Mouse (Mus musculus) thymus, postnatal 4 days (tissue): Measurements from ENCODE around the gene Mfrp.
A peak's percentile ranks its signal among the peaks of the same experiment; 100 is the strongest.

ENCODE experiments used
- DNase-seq: peaks from one replicate; pipeline ENCODE4 v3.0.0; 2021

The Mfrp gene

GRCm38 (mm10) chr9:44131276-44131590, 29.7 kb downstream of the Mfrp start:
- DNase-seq, result no peak

DNA sequence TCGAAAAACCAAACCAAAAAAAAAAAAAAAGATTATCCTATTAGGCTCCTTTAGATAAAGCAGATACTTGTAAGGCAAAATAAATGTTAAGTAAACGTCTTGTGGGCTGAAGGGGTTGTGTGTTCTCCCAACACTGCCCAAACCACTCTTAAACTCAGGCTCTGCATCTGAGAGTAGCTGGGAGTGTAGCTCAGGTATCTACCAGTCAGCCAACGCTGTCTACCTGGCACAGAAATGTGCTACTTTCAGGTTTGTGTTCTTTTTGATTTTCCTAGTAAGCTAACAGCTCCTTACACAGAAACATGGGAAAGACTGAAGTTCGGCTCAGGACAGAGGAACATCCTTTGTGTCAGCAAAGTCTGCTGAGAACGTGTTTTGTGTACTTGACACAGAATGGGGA, 30.7 kb downstream of the Mfrp start:
- no peak for DNase-seq

DNA sequence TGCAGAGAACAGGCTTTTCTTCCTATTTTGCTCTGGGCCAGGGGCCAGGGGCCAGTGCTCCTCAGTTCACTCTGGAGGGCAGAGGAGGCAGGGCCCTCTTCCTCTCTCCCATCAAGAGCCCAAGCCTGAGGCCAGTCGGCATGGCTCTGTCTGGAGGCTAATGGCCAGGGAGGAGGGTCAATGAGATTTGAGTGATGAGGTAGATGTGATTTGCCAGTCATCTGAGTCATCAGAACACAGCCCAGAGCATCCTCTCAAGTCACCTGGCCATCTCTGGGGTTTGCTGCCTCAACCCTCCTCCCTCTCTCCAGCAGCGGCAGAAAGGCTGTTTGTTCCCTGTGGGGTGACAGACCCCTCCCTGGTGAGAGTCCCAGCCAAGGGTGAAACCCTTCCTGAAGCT, 31.8 kb downstream of the Mfrp start:
- DNase-seq, result no peak

DNA sequence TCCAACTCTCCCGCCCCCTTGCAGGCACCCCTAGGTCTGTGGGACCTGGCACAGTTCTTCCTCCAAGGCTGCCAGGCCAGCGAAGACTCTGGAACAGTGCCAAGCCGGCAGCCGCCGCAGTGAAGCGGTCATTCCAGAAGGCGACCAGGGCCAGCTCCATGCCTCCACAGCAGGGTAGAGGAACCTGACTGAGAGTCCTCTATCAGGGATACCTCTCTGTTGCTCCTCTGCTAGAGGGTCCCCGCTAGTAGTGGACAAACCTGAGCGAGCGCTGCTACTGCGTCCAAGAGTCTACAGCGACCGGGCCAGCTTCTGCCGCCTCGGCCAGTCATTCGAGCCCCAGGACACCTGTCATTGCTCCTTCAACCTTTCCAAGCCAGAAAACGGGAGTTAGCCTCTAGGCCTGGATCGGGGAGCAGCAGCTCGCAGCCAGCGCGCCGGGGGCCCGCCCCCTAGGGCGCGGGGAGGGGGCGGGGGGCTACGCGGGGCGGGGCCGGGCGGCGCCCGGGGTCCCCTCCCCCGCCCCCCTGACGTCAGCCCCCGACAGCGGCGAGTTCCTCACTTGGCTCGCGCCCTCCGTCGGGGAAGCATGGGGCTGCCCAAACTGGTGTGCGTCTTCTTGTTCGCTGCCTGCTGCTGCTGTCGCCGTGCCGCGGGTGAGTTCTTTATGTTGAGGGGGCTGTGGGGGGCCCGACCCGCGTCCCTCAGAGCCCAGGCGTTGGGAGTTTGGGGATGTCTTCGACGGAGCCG, 32.7 kb downstream of the Mfrp start, which contains the start of gene Mcam:
Mcam (plus strand) TSS at position 369 of the 750 bp plus-strand sequence.
- peak; percentile 78 for DNase-seq

- DNase-seq, result peak; percentile 74
Observed at GRCm38 (mm10) chr9:44134851-44135730, 33.6 kb downstream of the Mfrp start.

GRCm38 (mm10) chr9:44135731-44136411, 34.3 kb downstream of the Mfrp start:
- DNase-seq, result no peak

DNA sequence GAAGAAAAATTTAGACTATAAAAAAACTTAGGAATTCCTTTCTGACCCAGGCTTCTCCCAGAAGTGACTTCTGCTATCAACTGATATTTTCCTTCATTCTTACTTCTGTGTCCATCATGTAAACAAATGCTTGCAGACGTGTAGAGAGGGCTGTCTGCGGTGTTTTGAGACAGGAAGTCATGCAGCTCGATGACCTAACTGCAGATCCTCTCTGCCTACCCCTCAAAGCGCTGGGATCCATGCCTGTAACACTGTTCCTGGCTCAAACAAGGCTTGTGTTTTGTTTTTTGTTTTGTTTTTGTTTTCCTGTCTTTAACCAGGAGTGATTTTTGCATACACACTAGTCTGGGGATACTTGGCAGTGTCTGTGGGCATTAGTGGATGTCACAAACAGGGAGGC, 36.3 kb downstream of the Mfrp start:
- DNase-seq, result no peak

- no peak for DNase-seq
Observed at GRCm38 (mm10) chr9:44141951-44142350, 40.4 kb downstream of the Mfrp start.

GRCm38 (mm10) chr9:44143421-44143820, 41.9 kb downstream of the Mfrp start:
- no peak for DNase-seq

DNA sequence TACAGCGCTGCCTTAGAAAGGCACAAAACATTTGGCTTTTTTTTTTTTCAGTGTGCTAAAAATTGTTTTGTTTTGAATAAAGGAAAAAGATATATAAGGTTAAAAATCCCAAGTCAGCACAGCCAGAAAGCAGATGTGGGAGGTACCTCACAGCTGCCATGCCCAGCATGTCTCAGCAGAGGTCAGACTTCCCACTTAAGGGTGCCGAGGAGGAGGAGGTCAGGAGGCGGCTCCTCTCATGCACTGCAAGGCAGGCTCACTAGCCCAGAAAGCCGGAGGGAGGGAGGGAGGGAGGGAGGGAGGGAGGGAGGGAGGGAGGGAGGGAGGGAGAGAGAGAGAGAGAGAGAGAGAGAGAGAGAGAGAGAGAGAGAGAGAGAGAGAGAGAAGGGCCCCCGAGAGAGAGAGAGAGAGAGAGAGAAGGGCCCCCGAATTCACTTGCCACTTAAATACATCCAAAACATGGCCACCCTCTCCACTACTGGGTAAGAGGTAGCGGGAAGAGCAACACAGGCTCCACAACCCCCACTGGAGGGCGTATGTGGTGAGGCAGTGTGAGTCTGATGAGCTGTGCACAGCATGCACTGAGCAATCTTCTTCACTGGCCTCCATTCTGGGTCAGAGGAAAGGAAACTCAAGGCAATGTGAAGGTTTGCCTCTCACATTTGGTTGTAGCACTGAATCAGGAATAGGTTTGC, 42.6 kb downstream of the Mfrp start:
- peak; percentile 38 for DNase-seq

DNA sequence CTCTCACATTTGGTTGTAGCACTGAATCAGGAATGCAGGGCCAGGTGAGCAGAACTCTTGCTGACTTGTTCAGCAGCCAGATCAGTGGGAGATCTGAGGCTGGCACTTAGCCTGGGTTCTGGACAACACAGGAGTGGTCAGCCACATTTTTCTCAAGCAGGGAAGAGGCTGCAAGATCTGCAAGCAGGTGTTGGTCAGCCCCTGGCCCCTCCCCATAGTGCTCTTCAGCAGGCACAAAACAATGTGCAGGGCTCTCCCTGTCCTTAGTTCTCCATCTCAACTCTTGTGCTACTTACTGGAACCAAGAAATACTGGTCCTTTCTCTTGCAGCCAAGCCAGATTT, 43.2 kb downstream of the Mfrp start:
- no peak for DNase-seq

GRCm38 (mm10) chr9:44147290-44147689, 45.8 kb downstream of the Mfrp start:
- DNase-seq, result peak; percentile 50
